Mouse (Mus musculus) 3T3-L1 (cell line): ENCODE measurements at regions not wholly inside any gene's neighbourhood (a gene's known extent, or its start where the extent isn't known, plus 50 kb on each side); places are given as distances from the start of the nearest gene placed in this dataset.

ENCODE experiments used
- DNase-seq: peaks from one replicate; pipeline ENCODE4 v3.0.0-alpha.2; 2015; ENCODE audit warnings: low read depth, low spot score

- peak; percentile 63 for DNase-seq
Observed at GRCm38 (mm10) chr9:5046531-5046930, 250.5 kb upstream of the Gria4 start.

- DNase-seq: no peak
Observed at GRCm38 (mm10) chr9:5049513-5049912, 248.8 kb upstream of the Casp1 start.
